Comparison of ENCODE assay signal across 8 mouse cellular contexts in the genomic region with DNA sequence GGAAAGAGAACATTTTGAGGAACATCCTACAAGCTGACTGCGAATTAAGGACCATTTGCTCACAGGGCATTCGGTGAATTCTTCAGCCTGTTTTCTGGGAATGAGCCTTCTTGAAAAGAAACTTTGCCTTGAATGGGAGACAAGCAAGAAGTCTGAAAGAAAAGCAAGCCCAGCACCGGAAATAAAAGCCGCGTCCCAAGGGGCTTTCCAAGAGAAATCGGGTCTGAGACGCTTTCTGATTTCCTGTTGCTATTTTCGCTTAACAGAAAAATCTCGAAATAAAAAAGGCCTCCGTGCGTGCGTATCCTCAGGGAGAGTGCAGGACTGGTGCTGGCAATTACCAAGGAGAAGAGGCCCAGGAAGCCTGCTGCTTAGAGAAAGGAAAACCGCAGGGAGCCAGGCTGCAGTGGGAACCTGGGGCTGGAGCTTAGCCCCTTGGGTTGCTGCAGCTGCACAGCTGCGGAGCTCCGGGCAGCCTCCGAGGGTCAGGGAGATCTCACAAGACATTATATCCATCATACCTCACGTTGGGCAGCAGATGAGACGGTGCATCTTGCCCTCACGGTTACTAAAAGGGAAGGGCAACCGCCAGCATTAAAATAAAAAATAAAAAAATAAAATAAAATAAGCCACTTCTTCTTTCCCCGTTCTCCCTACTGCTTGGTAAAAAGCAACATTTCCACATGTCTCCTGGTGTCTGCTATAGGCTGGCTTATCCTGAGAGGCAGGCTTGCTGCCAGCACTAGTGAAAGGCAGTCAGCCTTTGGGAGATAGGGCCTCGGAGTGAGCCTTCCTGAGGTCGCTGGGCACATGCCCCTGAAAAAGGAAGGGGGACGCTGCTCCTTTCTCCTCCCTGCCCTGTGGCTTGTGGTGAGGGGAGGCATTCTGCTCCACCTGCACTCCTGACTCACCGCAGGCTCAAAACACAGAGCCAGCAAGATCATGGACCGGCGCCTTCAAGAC. TPM values are rescaled to one million over a fixed set of nuclear protein-coding genes. Genes with fewer than 3 reads are reported as not detected.
DNase-seq lines count a peak whose midpoint lies in the region; ATAC-seq lines count a peak whose summit lies in the region.

No protein-coding gene starts in this region.

- DNase-seq in retina, postnatal 1 day: peak; percentile 32
- no peak for DNase-seq in retina, embryonic 14.5 days (ENCODE audit: low spot score)
- DNase-seq in urinary bladder, adult 2 months (ENCODE audit: low spot score): no peak
- DNase-seq in left cerebral cortex, postnatal 25 days (ENCODE audit: low spot score in 2 of 2): no peak
- DNase-seq in adrenal gland, postnatal 4 days (ENCODE audit: low spot score in 2 of 2): no peak
- DNase-seq in frontal cortex, postnatal 10 days (ENCODE audit: low spot score in 2 of 2): no peak

- H3K9me3 ChIP-seq in heart, embryonic 12.5 days (replicated peaks): no peaks in the 10 kb centered on the region
- no peaks in the 10 kb centered on the region for H3K9me3 ChIP-seq in limb, embryonic 13.5 days

- no peak overlapping the region for H3K27ac ChIP-seq in heart, embryonic 12.5 days (ENCODE audit: poor library complexity, severe bottlenecking)
- no peak overlapping the region for H3K27ac ChIP-seq in limb, embryonic 13.5 days

- no peak overlapping the region for H3K9ac ChIP-seq in heart, embryonic 12.5 days
- H3K9ac ChIP-seq in limb, embryonic 13.5 days: no peak overlapping the region

- 0 out of 2 replicates have a peak overlapping the region, but pooled peaks have one; percentile 7 for H3K4me3 ChIP-seq in heart, embryonic 12.5 days
- no peak overlapping the region for H3K4me3 ChIP-seq in limb, embryonic 13.5 days

- H3K4me1 ChIP-seq in heart, embryonic 12.5 days (replicated peaks): peaks cover 5% of the 10 kb centered on the region
- H3K4me1 ChIP-seq in limb, embryonic 13.5 days: peaks cover 12% of the 10 kb centered on the region

- H3K4me2 ChIP-seq in heart, embryonic 12.5 days: peak overlapping the region; percentile 52
- peak overlapping the region; percentile 42 for H3K4me2 ChIP-seq in limb, embryonic 13.5 days (replicated peaks)

- peaks cover 30% of the 10 kb centered on the region for H3K27me3 ChIP-seq in heart, embryonic 12.5 days (replicated peaks)
- H3K27me3 ChIP-seq in limb, embryonic 13.5 days: peaks cover 57% of the 10 kb centered on the region

- WGBS in heart, embryonic 12.5 days: 28% methylated on average over 27 of the region's 27 CpGs
- WGBS in limb, embryonic 13.5 days: 28% methylated on average over 27 of the region's 27 CpGs

- no peaks in the 10 kb centered on the region for H3K36me3 ChIP-seq in heart, embryonic 12.5 days
- no peaks in the 10 kb centered on the region for H3K36me3 ChIP-seq in limb, embryonic 13.5 days

- ATAC-seq in heart, embryonic 12.5 days (ENCODE audit: insufficient number of reproducible peaks, low FRiP score): no peak
- ATAC-seq in limb, embryonic 13.5 days (ENCODE audit: low FRiP score, low read depth): no peak

- intact Hi-C loops in left cerebral cortex, postnatal 25 days (cut with DNase I): no loop called here

RNA-seq across cellular contexts. Expression of a gene that starts 35.5 kb away (rescaled TPM):
- polyA plus RNA-seq in heart, embryonic 12.5 days (2016; fragmentation: Nextera tagmentation; extraction: Ambion mirVana): 1.3 and 1.4 TPM in 2 replicates
- 0.64 and 1.0 TPM in 2 replicates for polyA plus RNA-seq in limb, embryonic 13.5 days (2015; fragmentation: Nextera tagmentation; extraction: Ambion mirVana)
- polyA plus RNA-seq in urinary bladder, adult 2 months (2012; rRNA removed): 8.4 and 8.7 TPM in 2 replicates
- total RNA-seq in left cerebral cortex, postnatal 25 days (2021): 10 to 100 TPM; 77.5 to 87.1 TPM
- 1 to 10 TPM; 3.8 to 7.1 TPM for total RNA-seq in adrenal gland, postnatal 4 days (2021)

RNA-seq across cellular contexts. Expression of a gene that starts 49.3 kb away (rescaled TPM):
- polyA plus RNA-seq in heart, embryonic 12.5 days (2016; fragmentation: Nextera tagmentation; extraction: Ambion mirVana): 40.2 and 40.3 TPM in 2 replicates
- polyA plus RNA-seq in limb, embryonic 13.5 days (2015; fragmentation: Nextera tagmentation; extraction: Ambion mirVana): 42.6 and 45.8 TPM in 2 replicates
- polyA plus RNA-seq in urinary bladder, adult 2 months (2012; rRNA removed): 48.3 and 80.7 TPM in 2 replicates
- 10 to 100 TPM; 75.9 to 80.6 TPM for total RNA-seq in left cerebral cortex, postnatal 25 days (2021)
- 100 to 1,000 TPM; 121 to 130 TPM for total RNA-seq in adrenal gland, postnatal 4 days (2021)
